Mouse (Mus musculus) kidney, embryonic 14.5 days (tissue): ENCODE measurements around the gene Grin2a. TPM values are rescaled to one million over a fixed set of nuclear protein-coding genes. Genes with fewer than 3 reads are reported as not detected.
A peak's percentile ranks its signal among the peaks of the same experiment; 100 is the strongest.

Experiments used
- ATAC-seq: fragments of 200-750 bp; cut with Nextera tagmentation; 2 replicates; pipeline ENCODE4 v1.8.0; 2017; ENCODE audit warnings: moderate number of reproducible peaks, mild to moderate bottlenecking, moderate TSS enrichment, moderate library complexity; ENCODE audit not compliant: low FRiP score, low TSS enrichment
- H3K27ac ChIP-seq: fragments of 300-500 bp; sonication (generic); 2 replicates; pipeline ENCODE4 v1.5.1; 2014; ENCODE audit warnings: low read depth, mild to moderate bottlenecking, low read length, moderate library complexity, mixed read lengths
- H3K27me3 ChIP-seq: fragments of 300-500 bp; sonication (generic); 2 replicates; pipeline ENCODE4 v1.6.1; 2014; ENCODE audit warnings: mild to moderate bottlenecking, low read length; ENCODE audit not compliant: control insufficient read depth, insufficient read depth
- H3K36me3 ChIP-seq: fragments of 300-500 bp; sonication (generic); 2 replicates; pipeline ENCODE4 v1.6.1; 2014; ENCODE audit warnings: low read length, mixed read lengths; ENCODE audit not compliant: control insufficient read depth, insufficient read depth
- H3K4me1 ChIP-seq: fragments of 300-500 bp; sonication (generic); 2 replicates; pipeline ENCODE4 v1.6.1; 2014; ENCODE audit warnings: low read length, mixed read lengths; ENCODE audit not compliant: control insufficient read depth, insufficient read depth
- H3K4me2 ChIP-seq: fragments of 300-500 bp; sonication (generic); replicated peaks from 2 replicates; pipeline ENCODE4 v1.6.1; 2014; ENCODE audit warnings: low read depth, mild to moderate bottlenecking, low read length
- H3K4me3 ChIP-seq: fragments of 300-500 bp; sonication (generic); 2 replicates; pipeline ENCODE4 v1.5.1; 2014; ENCODE audit warnings: mild to moderate bottlenecking, low read length
- H3K9ac ChIP-seq: fragments of 300-500 bp; sonication (generic); 2 replicates; pipeline ENCODE4 v1.6.1; 2014; ENCODE audit warnings: low read depth, mild to moderate bottlenecking, low read length, moderate library complexity
- H3K9me3 ChIP-seq: fragments of 300-500 bp; sonication (generic); 2 replicates; pipeline ENCODE4 v1.6.1; 2016; ENCODE audit warnings: low read length; ENCODE audit not compliant: control insufficient read depth
- WGBS: fragments of 180-500 bp; shearing (Covaris S2); extraction: QIAGEN DNeasy Blood & Tissue Kit; methylation state at CpG from one replicate; pipeline ENCODE4 v1.1.7; 2014; 5-methylcytosine and 5-hydroxymethylcytosine counted together
- polyA plus RNA-seq: library from polyadenylated mRNA; unstranded; fragments of >200 nt; fragmentation: Nextera tagmentation; extraction: Ambion mirVana; gene quantifications from 2 replicates; pipeline ENCODE4 v1.2.1, GENCODE M21; 2014

The Grin2a gene
- polyA plus RNA-seq, 1 experiment from 2014 or later: 0.42 TPM

GRCm38 (mm10) chr16:9819508-9819907, 175.9 kb downstream of the Grin2a start:
- no peak overlapping the region for H3K4me3 ChIP-seq
- H3K9me3 ChIP-seq: no peaks in the 10 kb centered on the region
- ATAC-seq: peak; percentile 71; the same call in 1 of the 2 replicates
- H3K9ac ChIP-seq: no peak overlapping the region
- WGBS: 30% methylated on average over 3 of the region's 3 CpGs
- H3K36me3 ChIP-seq: no peaks in the 10 kb centered on the region
- H3K4me1 ChIP-seq: no peaks in the 10 kb centered on the region
- no peak overlapping the region for H3K4me2 ChIP-seq
- no peaks in the 10 kb centered on the region for H3K27me3 ChIP-seq
- H3K27ac ChIP-seq: no peak overlapping the region

GRCm38 (mm10) chr16:9801338-9801737, 194.0 kb downstream of the Grin2a start:
- Histone ChIP-seq H3K36me3 (no peaks in the 10 kb centered on the region), H3K4me1 (no peaks in the 10 kb centered on the region), H3K4me3 (no peak overlapping the region), H3K9me3 (no peaks in the 10 kb centered on the region), H3K4me2 (no peak overlapping the region), H3K27me3 (no peaks in the 10 kb centered on the region), H3K27ac (no peak overlapping the region), H3K9ac (no peak overlapping the region)
- ATAC-seq: no peak
- 83% methylated on average over 8 of the region's 8 CpGs for WGBS

- 50% methylated on average over 1 of the region's 1 CpGs for WGBS
- H3K27me3 ChIP-seq: no peaks in the 10 kb centered on the region
- H3K4me3 ChIP-seq: no peak overlapping the region
- H3K9me3 ChIP-seq: no peaks in the 10 kb centered on the region
- H3K4me1 ChIP-seq: no peaks in the 10 kb centered on the region
- H3K4me2 ChIP-seq: no peak overlapping the region
- no peaks in the 10 kb centered on the region for H3K36me3 ChIP-seq
- no peak overlapping the region for H3K9ac ChIP-seq
- H3K27ac ChIP-seq: no peak overlapping the region
- ATAC-seq: no peak
Measured at GRCm38 (mm10) chr16:9800221-9800620, 195.1 kb downstream of the Grin2a start.

- Histone ChIP-seq H3K4me2 (no peak overlapping the region), H3K27me3 (no peaks in the 10 kb centered on the region), H3K4me3 (no peak overlapping the region), H3K9ac (no peak overlapping the region), H3K27ac (no peak overlapping the region), H3K9me3 (no peaks in the 10 kb centered on the region), H3K4me1 (no peaks in the 10 kb centered on the region), H3K36me3 (no peaks in the 10 kb centered on the region)
- ATAC-seq: no peak
- 91% methylated on average over 2 of the region's 2 CpGs for WGBS
Measured at GRCm38 (mm10) chr16:9792976-9793375, 202.4 kb downstream of the Grin2a start.

GRCm38 (mm10) chr16:9786261-9786660, 209.1 kb downstream of the Grin2a start:
- no peaks in the 10 kb centered on the region for H3K27me3 ChIP-seq
- 26% methylated on average over 1 of the region's 1 CpGs for WGBS
- no peak for ATAC-seq
- H3K9ac ChIP-seq: no peak overlapping the region
- H3K4me1 ChIP-seq: no peaks in the 10 kb centered on the region
- H3K4me3 ChIP-seq: no peak overlapping the region
- H3K27ac ChIP-seq: no peak overlapping the region
- H3K36me3 ChIP-seq: no peaks in the 10 kb centered on the region
- H3K4me2 ChIP-seq: no peak overlapping the region
- H3K9me3 ChIP-seq: no peaks in the 10 kb centered on the region

GRCm38 (mm10) chr16:9785821-9786220, 209.5 kb downstream of the Grin2a start:
- Histone ChIP-seq H3K4me3 (no peak overlapping the region), H3K9me3 (no peaks in the 10 kb centered on the region), H3K4me1 (no peaks in the 10 kb centered on the region), H3K36me3 (no peaks in the 10 kb centered on the region), H3K27ac (no peak overlapping the region), H3K27me3 (no peaks in the 10 kb centered on the region), H3K9ac (no peak overlapping the region), H3K4me2 (no peak overlapping the region)
- WGBS: 89% methylated on average over 4 of the region's 4 CpGs
- no peak for ATAC-seq

GRCm38 (mm10) chr16:9768981-9769380, 226.4 kb downstream of the Grin2a start:
- 85% methylated on average over 1 of the region's 1 CpGs for WGBS
- no peak for ATAC-seq
- H3K27me3 ChIP-seq: no peaks in the 10 kb centered on the region
- H3K9ac ChIP-seq: no peak overlapping the region
- no peak overlapping the region for H3K27ac ChIP-seq
- no peaks in the 10 kb centered on the region for H3K36me3 ChIP-seq
- H3K4me2 ChIP-seq: no peak overlapping the region
- H3K4me3 ChIP-seq: no peak overlapping the region
- H3K4me1 ChIP-seq: no peaks in the 10 kb centered on the region
- no peaks in the 10 kb centered on the region for H3K9me3 ChIP-seq

- Histone ChIP-seq H3K4me1 (no peaks in the 10 kb centered on the region), H3K36me3 (no peaks in the 10 kb centered on the region), H3K4me3 (no peak overlapping the region), H3K9ac (no peak overlapping the region), H3K27me3 (no peaks in the 10 kb centered on the region), H3K4me2 (no peak overlapping the region), H3K27ac (no peak overlapping the region), H3K9me3 (no peaks in the 10 kb centered on the region)
- WGBS: 39% methylated on average over 5 of the region's 5 CpGs
- no peak for ATAC-seq
Measured at GRCm38 (mm10) chr16:9768356-9768755, 227.0 kb downstream of the Grin2a start.

GRCm38 (mm10) chr16:9767946-9768345, 227.4 kb downstream of the Grin2a start:
- H3K9ac ChIP-seq: no peak overlapping the region
- H3K36me3 ChIP-seq: no peaks in the 10 kb centered on the region
- no peak for ATAC-seq
- no peak overlapping the region for H3K4me2 ChIP-seq
- WGBS: 90% methylated on average over 3 of the region's 3 CpGs
- H3K27ac ChIP-seq: no peak overlapping the region
- H3K27me3 ChIP-seq: no peaks in the 10 kb centered on the region
- no peaks in the 10 kb centered on the region for H3K4me1 ChIP-seq
- no peak overlapping the region for H3K4me3 ChIP-seq
- no peaks in the 10 kb centered on the region for H3K9me3 ChIP-seq

- Histone ChIP-seq H3K27me3 (no peaks in the 10 kb centered on the region), H3K9ac (no peak overlapping the region), H3K27ac (no peak overlapping the region), H3K36me3 (no peaks in the 10 kb centered on the region), H3K4me2 (no peak overlapping the region), H3K9me3 (no peaks in the 10 kb centered on the region), H3K4me3 (no peak overlapping the region), H3K4me1 (no peaks in the 10 kb centered on the region)
- no peak for ATAC-seq
- WGBS: 91% methylated on average over 2 of the region's 2 CpGs
Measured at GRCm38 (mm10) chr16:9764086-9764485, 231.3 kb downstream of the Grin2a start.
